Mouse (Mus musculus): ENCODE data around the gene Rhbdd2. TPM values are rescaled to one million over a fixed set of nuclear protein-coding genes. Genes with fewer than 3 reads are reported as not detected.

Gene Rhbdd2
- total RNA-seq, 2 experiments from 2014 or later: 1.8 to 8.6 TPM

DNA sequence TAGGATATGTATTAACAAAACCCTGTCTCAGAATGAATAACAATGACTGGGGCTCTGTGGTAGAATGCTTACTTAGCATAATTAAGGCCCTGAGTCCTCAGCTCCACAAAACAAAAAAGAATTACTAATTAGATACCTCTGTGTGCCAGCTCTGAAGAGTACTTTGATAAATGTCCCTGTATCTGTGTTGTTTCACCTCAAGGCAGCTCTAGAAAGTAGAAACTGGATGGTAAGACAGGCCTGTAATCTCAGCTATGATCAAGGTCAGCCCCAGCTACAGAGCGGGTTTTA, 11.1 kb downstream of the Rhbdd2 start:
- ATAC-seq (ENCODE audit: poor library complexity, severe bottlenecking): no peak

- ATAC-seq (ENCODE audit: poor library complexity, severe bottlenecking): no peak
Measured at GRCm38 (mm10) chr5:135643869-135644268, 11.5 kb downstream of the Rhbdd2 start.

- peak; percentile 51; the same call in 1 of the 2 replicates for ATAC-seq (ENCODE audit: poor library complexity, severe bottlenecking)
Measured at GRCm38 (mm10) chr5:135645330-135645729, 12.9 kb downstream of the Rhbdd2 start.

- ATAC-seq (ENCODE audit: poor library complexity, severe bottlenecking): no peak
Measured at GRCm38 (mm10) chr5:135646038-135646437, 13.6 kb downstream of the Rhbdd2 start.

DNA sequence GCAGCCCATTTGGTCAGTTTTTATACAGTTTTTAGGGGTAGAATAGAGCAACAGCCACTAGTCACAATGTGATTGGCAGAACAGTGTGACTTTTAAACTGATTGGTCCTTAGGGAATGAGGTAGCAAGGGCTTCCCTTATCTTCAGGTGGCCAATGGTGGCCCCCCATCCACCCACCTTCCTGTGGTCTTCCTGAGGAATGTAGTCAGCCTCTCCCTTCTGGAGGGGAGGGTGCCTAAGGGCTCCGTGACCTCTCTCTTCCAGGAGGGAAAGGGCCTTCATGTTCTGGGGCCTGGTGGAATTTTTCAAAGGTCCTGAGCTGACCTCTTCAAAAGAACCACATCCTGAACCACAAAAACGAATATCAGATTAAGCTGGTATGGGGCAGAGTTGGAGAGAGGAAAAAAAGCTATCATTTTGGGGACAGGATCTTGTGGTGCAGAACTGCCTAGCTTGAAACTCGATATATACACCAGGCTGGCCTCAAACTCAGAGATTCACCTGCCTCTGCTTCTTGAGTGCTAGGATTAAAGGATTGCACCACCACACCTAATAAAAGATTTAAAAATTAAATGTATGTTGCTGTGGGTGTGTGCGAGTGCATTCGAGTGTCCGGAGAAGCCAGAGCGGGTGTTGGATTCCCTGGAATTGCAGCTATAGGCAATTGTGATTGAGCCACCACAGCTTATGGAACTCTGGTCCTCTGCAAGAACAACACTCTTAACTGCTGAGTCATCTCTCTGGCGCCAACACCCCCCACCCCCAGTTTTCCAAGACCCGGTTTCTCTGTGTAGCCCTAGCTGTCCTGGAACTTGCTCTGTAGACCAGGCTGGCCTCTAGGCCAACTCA, 16.3 kb downstream of the Rhbdd2 start:
- ATAC-seq (ENCODE audit: poor library complexity, severe bottlenecking): no peak

- ATAC-seq (ENCODE audit: poor library complexity, severe bottlenecking): no peak
Measured at GRCm38 (mm10) chr5:135649309-135649633, 16.9 kb downstream of the Rhbdd2 start.

DNA sequence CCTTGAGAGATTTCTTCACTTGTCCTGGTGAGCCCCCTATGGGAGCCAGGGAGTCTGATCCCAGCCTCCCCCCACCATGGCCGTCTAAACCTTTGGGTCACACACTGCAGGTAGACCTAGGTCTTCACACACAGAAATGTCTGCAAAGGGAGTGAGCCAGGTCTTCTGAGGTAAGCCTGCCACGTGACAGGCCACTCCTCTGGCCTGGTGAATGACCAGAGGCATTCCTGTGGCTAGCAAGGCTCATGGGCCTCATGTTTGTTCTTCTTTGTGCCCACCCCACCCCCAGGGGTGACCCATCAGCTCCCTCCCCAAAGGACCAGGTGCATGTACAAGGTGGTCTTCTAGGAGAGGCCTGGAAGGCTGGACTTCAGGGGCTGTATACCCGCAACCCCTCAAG, 19.1 kb downstream of the Rhbdd2 start:
- ATAC-seq (ENCODE audit: poor library complexity, severe bottlenecking): no peak

DNA sequence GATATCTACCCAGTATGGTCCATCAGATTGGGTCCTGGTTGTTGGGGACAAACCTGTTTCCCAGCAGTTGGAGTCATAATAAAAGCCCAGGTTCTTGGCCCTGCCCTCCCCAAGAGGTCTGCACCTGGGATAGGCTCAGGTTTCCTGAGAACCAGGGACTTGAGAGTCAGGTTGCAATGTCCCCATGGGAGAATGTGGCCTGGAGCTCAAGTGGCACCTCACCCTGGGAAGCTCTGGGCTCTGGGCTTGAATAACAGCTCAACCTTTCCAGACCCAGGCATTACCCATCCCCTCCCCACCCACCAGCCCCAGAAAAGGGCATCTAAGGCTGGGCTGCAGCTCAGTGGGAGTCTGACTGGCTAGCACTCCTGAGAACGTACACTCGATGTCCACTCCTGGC, 20.8 kb downstream of the Rhbdd2 start:
- no peak for ATAC-seq (ENCODE audit: poor library complexity, severe bottlenecking)

DNA sequence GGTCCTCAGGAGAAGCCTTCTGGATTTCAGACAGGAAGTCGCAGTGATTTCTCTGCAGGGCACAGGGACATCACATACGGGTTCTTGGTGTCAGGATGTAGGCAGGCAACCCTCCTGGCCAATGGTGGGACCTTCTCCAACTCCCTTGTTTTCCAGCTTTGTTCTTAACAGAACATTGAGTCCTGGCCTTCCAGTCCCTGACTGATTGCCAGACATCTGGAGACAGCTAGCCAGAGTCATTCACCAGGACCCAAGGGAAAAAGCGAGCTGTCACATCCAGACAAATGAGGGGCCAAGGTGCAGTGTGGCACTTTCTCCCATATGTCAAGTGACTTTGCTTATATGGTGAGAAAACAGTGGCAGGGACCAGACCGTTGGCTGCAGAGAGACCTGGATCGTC, 23.6 kb downstream of the Rhbdd2 start:
- no peak for ATAC-seq (ENCODE audit: poor library complexity, severe bottlenecking)

DNA sequence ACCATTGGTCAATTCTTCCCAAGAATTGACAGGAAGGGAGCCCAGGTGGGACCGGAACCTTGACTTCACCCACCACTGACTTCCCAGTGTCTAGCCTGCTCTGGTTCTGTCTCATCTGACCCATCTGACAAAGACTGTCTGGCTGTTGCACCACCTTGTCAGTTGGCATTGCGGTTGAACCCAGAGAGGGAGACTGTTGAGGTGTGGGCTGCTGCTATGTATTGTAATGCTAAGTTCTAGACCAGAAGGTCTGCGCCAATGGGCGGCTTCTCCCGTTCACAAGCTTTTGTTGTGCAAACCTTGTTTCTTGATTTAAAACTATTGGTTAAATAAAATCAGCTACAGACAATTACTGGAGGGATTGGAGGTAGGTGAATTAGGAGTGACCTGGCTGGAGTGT, 24.7 kb downstream of the Rhbdd2 start:
- peak; percentile 40 for ATAC-seq (ENCODE audit: poor library complexity, severe bottlenecking)

- peak; percentile 60 for ATAC-seq (ENCODE audit: poor library complexity, severe bottlenecking)
Measured at GRCm38 (mm10) chr5:135657703-135658373, 25.4 kb downstream of the Rhbdd2 start.

GRCm38 (mm10) chr5:135659956-135660355, 27.5 kb downstream of the Rhbdd2 start:
- ATAC-seq (ENCODE audit: poor library complexity, severe bottlenecking): no peak

DNA sequence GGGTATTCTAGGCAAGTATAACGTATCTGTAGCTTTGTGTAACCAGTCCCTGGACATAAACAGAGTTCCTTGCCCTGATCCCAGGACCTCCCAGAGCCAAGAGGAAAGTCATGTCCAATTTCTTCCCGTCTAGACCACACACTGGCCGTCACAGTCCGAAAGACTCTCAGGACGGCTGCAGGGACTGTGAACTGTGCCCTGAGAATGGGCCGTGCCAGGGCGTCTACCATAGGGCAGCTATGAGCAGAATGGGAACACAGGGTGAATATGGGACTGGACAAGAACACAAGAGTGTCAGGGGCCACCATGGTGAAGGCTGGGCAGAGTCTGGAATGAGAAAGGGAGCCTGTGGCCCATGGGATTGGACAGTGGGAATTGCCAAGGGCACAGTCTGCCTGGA, 28.1 kb downstream of the Rhbdd2 start:
- ATAC-seq (ENCODE audit: poor library complexity, severe bottlenecking): no peak

DNA sequence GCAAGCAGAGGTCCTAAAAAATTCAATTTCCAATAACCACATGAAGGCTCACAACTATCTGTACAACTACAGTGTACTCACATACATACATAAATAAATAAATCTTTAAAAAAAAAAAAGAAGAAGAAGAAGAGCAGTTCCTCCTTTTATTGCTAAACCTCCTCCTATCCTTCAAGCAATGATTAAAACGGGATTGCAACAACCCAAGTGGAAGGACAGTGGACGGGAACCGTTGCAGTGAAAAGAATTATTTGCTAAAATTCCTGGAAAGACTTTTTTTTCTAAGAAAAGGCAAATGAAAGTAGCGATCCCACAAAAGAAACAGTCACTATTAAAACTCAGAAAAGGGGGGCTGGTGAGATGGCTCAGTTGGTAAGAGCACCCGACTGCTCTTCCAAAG, 34.5 kb downstream of the Rhbdd2 start:
- ATAC-seq (ENCODE audit: poor library complexity, severe bottlenecking): no peak

- peak; percentile 56; the same call in 1 of the 2 replicates for ATAC-seq (ENCODE audit: poor library complexity, severe bottlenecking)
Measured at GRCm38 (mm10) chr5:135668071-135668470, 35.7 kb downstream of the Rhbdd2 start.

DNA sequence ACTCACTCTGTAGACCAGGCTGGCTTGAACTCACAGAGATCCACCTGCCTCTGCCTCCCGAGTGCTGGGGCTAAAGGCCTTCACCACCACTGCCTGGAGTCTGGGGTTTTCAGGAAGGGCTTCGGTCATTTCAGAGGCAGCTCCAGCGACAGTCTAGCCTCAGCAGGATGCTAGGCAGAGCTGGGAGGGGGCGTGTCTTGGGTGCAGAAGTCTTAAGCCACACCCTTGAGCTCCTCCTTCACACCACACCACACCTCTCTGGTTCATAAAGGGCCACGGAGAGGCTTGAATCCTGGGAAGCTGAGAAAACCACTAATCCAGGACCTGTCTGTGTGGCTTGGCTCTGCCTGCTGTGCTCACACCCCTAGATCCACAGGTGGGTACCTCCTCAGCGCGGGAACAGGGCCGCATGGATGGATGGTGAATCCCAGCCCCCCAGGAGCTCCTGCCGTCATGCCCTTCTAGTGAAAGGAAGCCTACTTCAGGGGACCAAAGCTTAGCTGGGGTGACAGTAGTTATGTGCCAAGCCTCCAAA, 37.4 kb downstream of the Rhbdd2 start, which contains the start of gene Por:
Gene Por, plus strand, starts transcription at position 293 of the 535 bp plus-strand sequence.
- peak; percentile 82 for ATAC-seq (ENCODE audit: poor library complexity, severe bottlenecking)

DNA sequence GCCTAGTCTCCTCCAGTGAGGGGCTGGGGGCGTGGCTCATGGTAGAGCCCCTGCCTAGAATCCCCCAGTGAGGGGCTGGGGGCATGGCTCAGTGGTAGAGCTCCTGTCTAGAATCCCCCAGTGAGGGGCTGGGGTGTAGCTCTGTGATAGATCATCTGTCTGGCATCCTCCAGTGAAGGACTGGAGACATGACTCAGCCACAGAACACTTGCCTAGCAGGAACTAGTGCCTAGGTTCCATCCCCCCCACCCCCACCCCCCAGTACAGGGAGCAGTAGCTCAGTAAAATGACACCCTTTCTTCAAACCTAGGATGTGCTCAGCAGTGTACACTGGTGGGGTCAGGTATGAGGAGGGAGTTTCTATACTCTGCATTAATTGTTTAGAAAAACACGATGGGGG, 38.5 kb downstream of the Rhbdd2 start:
- ATAC-seq (ENCODE audit: poor library complexity, severe bottlenecking): no peak

DNA sequence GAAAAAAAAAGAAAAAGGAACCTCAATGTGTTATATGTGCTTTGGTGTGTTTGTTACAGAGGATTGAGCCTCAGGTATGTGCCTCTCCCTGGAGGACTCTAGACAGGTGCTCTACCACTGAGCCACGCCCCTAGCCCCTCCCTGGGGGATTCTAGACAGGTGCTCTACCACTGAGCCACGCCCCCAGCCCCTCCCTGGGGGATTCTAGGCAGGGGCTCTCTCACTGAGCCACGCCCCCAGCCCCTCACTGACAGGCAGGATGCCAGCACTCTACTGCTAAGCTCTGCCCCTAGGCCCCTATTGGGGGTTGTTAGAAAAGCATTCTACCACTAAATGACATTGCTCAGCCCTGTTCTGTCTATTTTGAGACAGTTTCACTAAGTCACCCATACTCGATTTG, 40.1 kb downstream of the Rhbdd2 start:
- no peak for ATAC-seq (ENCODE audit: poor library complexity, severe bottlenecking)

GRCm38 (mm10) chr5:135672980-135673379, 40.6 kb downstream of the Rhbdd2 start:
- no peak for ATAC-seq (ENCODE audit: poor library complexity, severe bottlenecking)

DNA sequence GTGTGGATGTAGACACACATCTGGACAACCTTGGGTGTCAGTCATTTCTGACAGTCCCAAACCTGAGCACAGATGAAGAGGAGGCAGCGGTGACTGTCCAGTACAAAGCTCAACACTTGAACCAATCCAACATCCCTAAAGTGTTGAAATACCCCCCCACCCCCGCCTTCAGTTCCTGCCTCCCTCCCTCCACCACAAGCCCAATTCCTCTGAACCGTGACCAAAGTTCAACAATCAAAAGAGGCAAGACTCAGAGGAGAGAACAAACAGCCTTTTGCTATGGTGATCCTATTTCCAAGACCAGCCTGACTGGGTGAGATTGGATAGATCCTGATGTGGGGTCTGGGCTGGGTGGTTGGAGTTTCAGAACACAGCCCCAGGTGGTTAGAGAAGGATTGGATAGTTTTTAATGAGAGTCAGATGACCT, 41.9 kb downstream of the Rhbdd2 start:
- peak; percentile 51 for ATAC-seq (ENCODE audit: poor library complexity, severe bottlenecking)

DNA sequence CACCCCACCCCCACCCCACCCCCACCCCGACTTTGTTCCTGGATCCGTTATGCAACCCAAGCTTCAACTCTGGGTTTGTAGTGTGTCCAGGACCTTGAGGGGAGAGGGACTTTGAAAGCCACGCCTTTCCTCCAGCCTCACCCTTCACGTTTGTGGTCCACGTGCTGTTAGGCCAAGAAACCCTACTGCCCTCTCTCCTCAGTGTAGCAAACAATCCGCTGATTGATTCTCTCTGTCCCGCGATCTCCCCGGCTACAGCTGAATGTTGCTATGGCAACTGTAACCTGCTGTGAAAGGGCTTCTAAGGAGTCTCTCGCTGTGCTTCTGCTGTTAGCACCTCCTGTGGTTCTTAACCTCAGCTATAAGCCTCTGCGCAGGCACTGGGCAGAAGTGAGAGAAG, 42.4 kb downstream of the Rhbdd2 start:
- peak; percentile 46 for ATAC-seq (ENCODE audit: poor library complexity, severe bottlenecking)

- ATAC-seq (ENCODE audit: poor library complexity, severe bottlenecking): no peak
Measured at GRCm38 (mm10) chr5:135676696-135677095, 44.3 kb downstream of the Rhbdd2 start.
